Mouse (Mus musculus) myocyte (in vitro differentiated cells): ENCODE measurements at regions not wholly inside any gene's neighbourhood (a gene's known extent, or its start where the extent isn't known, plus 50 kb on each side); places are given as distances from the start of the nearest gene placed in this dataset.

Experiments
- H3K27me3 ChIP-seq: one replicate; pipeline ENCODE4 v1.6.1; 2011; ENCODE audit not compliant: control insufficient read depth, insufficient read depth, insufficient read length
- H3K36me3 ChIP-seq: one replicate; pipeline ENCODE4 v1.6.1; 2011; ENCODE audit not compliant: control insufficient read depth, insufficient read depth
- H3K4me2 ChIP-seq: one replicate; pipeline ENCODE4 v1.6.1; 2011; ENCODE audit warnings: low read depth, control low read depth
- H3K4me3 ChIP-seq: one replicate; pipeline ENCODE4 v1.5.1; 2011; ENCODE audit warnings: mild to moderate bottlenecking, control low read depth, moderate library complexity
- H3K79me2 ChIP-seq: one replicate; pipeline ENCODE4 v1.6.1; 2011; ENCODE audit not compliant: control insufficient read depth, insufficient read depth
- H3ac ChIP-seq: one replicate; pipeline ENCODE4 v1.6.1; 2011; ENCODE audit not compliant: control insufficient read depth, insufficient read length
- CEBPB ChIP-seq: IDR thresholded peaks from 2 replicates; pipeline ENCODE4 v1.6.1; 2011; ENCODE audit warnings: mild to moderate bottlenecking, moderate library complexity; ENCODE audit not compliant: poor library complexity, insufficient read depth, severe bottlenecking
- E2F4 ChIP-seq: IDR thresholded peaks from one replicate; pipeline ENCODE4 v1.6.1; 2011; ENCODE audit warnings: mild to moderate bottlenecking, control low read depth, moderate library complexity; ENCODE audit not compliant: insufficient read depth
- MAX ChIP-seq: IDR thresholded peaks from one replicate; pipeline ENCODE4 v1.6.1; 2011; ENCODE audit warnings: low read depth, mild to moderate bottlenecking, control low read depth
- MYOD1 ChIP-seq, 3 experiments: IDR thresholded peaks; one replicate each; pipeline ENCODE4 v1.6.1; 2011; ENCODE audit warnings: control low read depth in 2 of 3, low read depth in 2 of 3, mild to moderate bottlenecking in 2 of 3, moderate library complexity in 1 of 3; ENCODE audit not compliant: insufficient read length in 2 of 3, control insufficient read depth in 1 of 3
- MYOG ChIP-seq, 3 experiments: IDR thresholded peaks; one replicate each; pipeline ENCODE4 v1.6.1; 2011; ENCODE audit warnings: control low read depth in 2 of 3, low read depth in 2 of 3, mild to moderate bottlenecking in 2 of 3; ENCODE audit not compliant: insufficient read length in 2 of 3, control insufficient read depth in 1 of 3, insufficient read depth in 1 of 3
- POLR2A ChIP-seq: IDR thresholded peaks from one replicate; pipeline ENCODE4 v1.6.1; 2011; ENCODE audit warnings: low read depth, mild to moderate bottlenecking, control low read depth, moderate library complexity; ENCODE audit not compliant: insufficient read length
- POLR2AphosphoS2 ChIP-seq: IDR thresholded peaks from one replicate; pipeline ENCODE4 v1.6.1; 2011; ENCODE audit warnings: low read depth, control low read depth; ENCODE audit not compliant: insufficient read length
- REST ChIP-seq: IDR thresholded peaks from one replicate; pipeline ENCODE4 v1.6.1; 2011; ENCODE audit warnings: mild to moderate bottlenecking, control low read depth, moderate library complexity; ENCODE audit not compliant: insufficient read depth, insufficient read length
- SRF ChIP-seq: IDR thresholded peaks from one replicate; pipeline ENCODE4 v1.6.1; 2011; ENCODE audit warnings: low read depth; ENCODE audit not compliant: control insufficient read depth, insufficient read length
- TCF12 ChIP-seq: IDR thresholded peaks from one replicate; pipeline ENCODE4 v1.6.1; 2011; ENCODE audit warnings: mild to moderate bottlenecking, control low read depth; ENCODE audit not compliant: poor library complexity, insufficient read depth, severe bottlenecking
- TCF3 ChIP-seq: IDR thresholded peaks from one replicate; pipeline ENCODE4 v1.6.1; 2011; ENCODE audit warnings: low read depth, control low read depth; ENCODE audit not compliant: insufficient read length
- USF1 ChIP-seq: IDR thresholded peaks from one replicate; pipeline ENCODE4 v1.6.1; 2011; ENCODE audit warnings: low read depth, mild to moderate bottlenecking, control low read depth, moderate library complexity

GRCm38 (mm10) chr14:25019306-25019905 is 439.6 kb upstream of the Zmiz1 start:
- Histone ChIP-seq H3K4me3 (no peak overlapping the region), H3K27me3 (no peaks in the 10 kb centered on the region), H3K36me3 (no peaks in the 10 kb centered on the region)

DNA sequence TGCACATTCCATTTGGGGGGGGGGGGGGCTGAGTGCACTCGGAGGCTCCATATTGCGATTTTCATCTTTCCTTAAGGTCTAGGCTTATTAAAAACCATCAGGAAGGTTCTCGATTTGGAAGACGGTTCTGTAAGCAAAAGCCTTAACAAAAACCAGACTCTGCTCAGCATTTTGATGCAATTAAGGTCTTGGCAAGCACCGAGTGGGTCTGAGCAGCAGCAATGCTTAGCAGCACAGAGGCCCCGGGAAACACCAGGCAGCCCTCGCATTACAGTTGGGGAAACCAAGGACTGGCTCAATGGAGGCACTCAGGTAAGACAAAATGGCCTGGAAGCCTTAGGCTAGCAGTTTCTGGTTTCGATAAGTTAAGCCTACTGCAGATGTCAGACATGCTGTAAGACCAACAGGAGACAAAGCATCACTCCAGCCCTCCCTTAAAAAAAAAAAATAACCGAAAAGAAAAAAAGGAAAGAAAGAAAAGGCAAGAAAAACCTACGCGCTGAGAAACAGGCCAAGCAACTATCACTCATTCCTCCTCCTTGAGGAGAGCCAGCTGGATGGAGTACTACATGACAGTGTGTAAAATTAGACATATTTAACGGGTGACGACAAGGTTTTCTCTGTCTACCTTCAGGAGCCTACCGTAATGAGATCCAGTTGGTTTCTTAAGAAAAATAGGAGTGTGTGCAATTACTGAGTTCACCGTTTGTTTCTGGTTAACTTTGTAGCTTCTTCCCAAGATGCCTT is 436.3 kb upstream of the Zmiz1 start:
- Histone ChIP-seq H3K36me3 (no peaks in the 10 kb centered on the region), H3K4me3 (no peak overlapping the region), H3K79me2 (no peaks in the 10 kb centered on the region), H3ac (no peak overlapping the region), H3K27me3 (no peaks in the 10 kb centered on the region), H3K4me2 (no peak overlapping the region)
- TF ChIP-seq TCF3 (no peak), USF1 (no peak), POLR2A (no peak), REST (no peak), MAX (no peak)

More at GRCm38 (mm10) chr14:25019306-25019905, 439.6 kb upstream of the Zmiz1 start:
- no peak overlapping the region for H3ac ChIP-seq
- no peaks in the 10 kb centered on the region for H3K79me2 ChIP-seq
- no peak for TF ChIP-seq E2F4
- no peak for TF ChIP-seq POLR2AphosphoS2
- TF ChIP-seq SRF, result no peak
- no peak for TF ChIP-seq MYOD1 (IDR thresholded peaks at IDR 0.05; ENCODE audit: control insufficient read depth in 1 of 3, insufficient read length in 2 of 3, low read depth in 2 of 3)
- TF ChIP-seq USF1, result no peak
- no peak for TF ChIP-seq REST
- TF ChIP-seq CEBPB, result no peak
- TF ChIP-seq MAX, result no peak
- no peak for TF ChIP-seq MYOG (IDR thresholded peaks at IDR 0.05; ENCODE audit: control insufficient read depth in 1 of 3, insufficient read depth in 1 of 3, insufficient read length in 2 of 3, low read depth in 2 of 3)
- no peak for TF ChIP-seq POLR2A
- no peak for TF ChIP-seq TCF12
- H3K4me2 ChIP-seq, result no peak overlapping the region

DNA sequence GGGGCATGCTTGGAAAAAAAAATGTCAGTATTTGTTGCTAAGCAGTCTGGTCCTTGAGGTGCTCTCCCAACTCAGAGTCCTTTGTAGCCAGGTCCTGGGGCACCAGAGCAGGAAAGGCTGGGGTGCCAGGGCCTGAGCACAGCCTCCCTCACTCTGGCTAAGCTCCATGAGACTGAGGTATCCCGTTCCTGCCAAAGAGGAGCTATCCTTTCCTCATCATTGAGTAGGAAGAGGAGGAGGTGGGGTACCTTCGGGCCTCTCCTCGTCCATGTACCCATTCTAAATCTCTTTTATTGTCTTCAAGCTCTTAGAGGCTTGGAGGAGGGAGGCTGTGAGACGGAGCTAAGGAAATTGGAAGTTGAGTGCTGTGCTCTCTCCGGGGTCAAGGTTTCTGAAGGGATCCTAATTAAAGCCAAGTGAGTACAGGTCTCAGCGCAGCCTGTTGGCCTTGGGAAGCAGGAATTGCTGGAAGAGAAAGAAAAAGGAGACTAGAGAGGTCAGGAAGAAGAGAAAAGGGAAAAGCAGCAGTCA is 435.6 kb upstream of the Zmiz1 start:
- no peak overlapping the region for H3ac ChIP-seq
- no peak overlapping the region for H3K4me3 ChIP-seq
- no peaks in the 10 kb centered on the region for H3K79me2 ChIP-seq
- H3K36me3 ChIP-seq, result no peaks in the 10 kb centered on the region
- no peaks in the 10 kb centered on the region for H3K27me3 ChIP-seq
- no peak overlapping the region for H3K4me2 ChIP-seq
- TF ChIP-seq MYOG (IDR thresholded peaks at IDR 0.05; ENCODE audit: control insufficient read depth in 1 of 3, insufficient read depth in 1 of 3, insufficient read length in 2 of 3, low read depth in 2 of 3), result no peak

GRCm38 (mm10) chr14:25025074-25025473 is 433.9 kb upstream of the Zmiz1 start:
- H3K27me3 ChIP-seq, result no peaks in the 10 kb centered on the region
- H3K36me3 ChIP-seq, result no peaks in the 10 kb centered on the region
- TF ChIP-seq POLR2A (no peak), TCF12 (no peak), SRF (no peak), E2F4 (no peak), MYOD1 (IDR thresholded peaks at IDR 0.05; ENCODE audit: control insufficient read depth in 1 of 3, insufficient read length in 2 of 3, low read depth in 2 of 3) (no peak), REST (no peak), MYOG (IDR thresholded peaks at IDR 0.05; ENCODE audit: control insufficient read depth in 1 of 3, insufficient read depth in 1 of 3, insufficient read length in 2 of 3, low read depth in 2 of 3) (no peak), CEBPB (no peak), POLR2AphosphoS2 (no peak), MAX (no peak), TCF3 (no peak), USF1 (no peak)

DNA sequence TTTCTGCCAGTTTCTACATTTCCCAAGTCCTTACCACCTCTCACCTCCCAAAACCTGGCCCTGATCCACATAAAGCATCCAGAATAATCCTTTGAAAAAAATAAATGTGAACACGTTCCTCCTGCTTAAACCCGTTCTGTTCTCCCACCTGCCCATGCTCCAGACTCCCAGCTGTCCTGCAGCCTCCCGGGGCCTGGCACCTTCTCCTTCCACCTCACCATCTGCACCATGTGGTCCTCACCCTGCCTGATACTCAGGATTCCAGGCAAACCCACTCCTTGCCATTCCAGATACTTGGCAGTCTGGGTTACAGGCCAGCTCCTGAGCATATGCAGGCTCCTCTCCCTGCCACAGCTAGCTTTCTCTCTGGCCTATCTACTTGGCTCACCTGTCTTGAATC is 431.9 kb upstream of the Zmiz1 start:
- Histone ChIP-seq H3K36me3 (no peaks in the 10 kb centered on the region), H3K79me2 (no peaks in the 10 kb centered on the region), H3ac (no peak overlapping the region), H3K4me2 (no peak overlapping the region), H3K4me3 (no peak overlapping the region), H3K27me3 (no peaks in the 10 kb centered on the region)
- TF ChIP-seq POLR2AphosphoS2, result no peak
- TF ChIP-seq MYOD1 (IDR thresholded peaks at IDR 0.05; ENCODE audit: control insufficient read depth in 1 of 3, insufficient read length in 2 of 3, low read depth in 2 of 3), result no peak
- TF ChIP-seq SRF, result no peak
- peak in 1 of 3 experiments; percentile 22 for TF ChIP-seq MYOG (IDR thresholded peaks at IDR 0.05; ENCODE audit: control insufficient read depth in 1 of 3, insufficient read depth in 1 of 3, insufficient read length in 2 of 3, low read depth in 2 of 3)

More at GRCm38 (mm10) chr14:25025074-25025473, 433.9 kb upstream of the Zmiz1 start:
- H3ac ChIP-seq, result no peak overlapping the region
- H3K4me3 ChIP-seq, result no peak overlapping the region
- no peaks in the 10 kb centered on the region for H3K79me2 ChIP-seq
- H3K4me2 ChIP-seq, result no peak overlapping the region
